Mouse (Mus musculus) embryonic facial prominence, embryonic 14.5 days (tissue): Measurements from ENCODE around the gene Dok5. TPM values are rescaled to one million over a fixed set of nuclear protein-coding genes. Genes with fewer than 3 reads are reported as not detected.
A peak's percentile ranks its signal among the peaks of the same experiment; 100 is the strongest.

Experiments used
- ATAC-seq: fragments of 200-750 bp; cut with Nextera tagmentation; 2 replicates; pipeline ENCODE4 v1.8.0; 2017; ENCODE audit warnings: low read depth, moderate number of reproducible peaks, moderate TSS enrichment
- DNase-seq: peaks from one replicate; pipeline ENCODE4 v3.0.0-alpha.2; 2015; ENCODE audit warnings: low spot score
- H3K27ac ChIP-seq: fragments of 300-500 bp; sonication (generic); replicated peaks from 2 replicates; pipeline ENCODE4 v1.5.1; 2014; ENCODE audit warnings: low read depth, mild to moderate bottlenecking, low read length, moderate library complexity
- H3K27me3 ChIP-seq: fragments of 300-500 bp; sonication (generic); replicated peaks from 2 replicates; pipeline ENCODE4 v1.6.1; 2014; ENCODE audit warnings: low read length; ENCODE audit not compliant: control insufficient read depth, insufficient read depth
- H3K36me3 ChIP-seq: fragments of 300-500 bp; sonication (generic); 2 replicates; pipeline ENCODE4 v1.6.1; 2014; ENCODE audit warnings: low read length, mixed read lengths; ENCODE audit not compliant: control insufficient read depth, insufficient read depth
- H3K4me1 ChIP-seq: fragments of 300-500 bp; sonication (generic); 2 replicates; pipeline ENCODE4 v1.6.1; 2014; ENCODE audit warnings: antibody characterized with exemption, low read length; ENCODE audit not compliant: control insufficient read depth, insufficient read depth
- H3K4me2 ChIP-seq: fragments of 300-500 bp; sonication (generic); 2 replicates; pipeline ENCODE4 v1.6.1; 2014; ENCODE audit warnings: low read depth, mild to moderate bottlenecking, low read length, moderate library complexity, mixed read lengths
- H3K4me3 ChIP-seq: fragments of 300-500 bp; sonication (generic); 2 replicates; pipeline ENCODE4 v1.5.1; 2014; ENCODE audit warnings: low read depth, mild to moderate bottlenecking, low read length
- H3K9ac ChIP-seq: fragments of 300-500 bp; sonication (generic); 2 replicates; pipeline ENCODE4 v1.6.1; 2014; ENCODE audit warnings: low read depth, mild to moderate bottlenecking, low read length, moderate library complexity, mixed read lengths
- H3K9me3 ChIP-seq: fragments of 300-500 bp; sonication (generic); 2 replicates; pipeline ENCODE4 v1.6.1; 2016; ENCODE audit warnings: low read length; ENCODE audit not compliant: control insufficient read depth
- WGBS: fragments of 180-500 bp; shearing (Covaris S2); extraction: QIAGEN DNeasy Blood & Tissue Kit; methylation state at CpG from one replicate; pipeline ENCODE4 v1.1.7; 2014; 5-methylcytosine and 5-hydroxymethylcytosine counted together
- polyA plus RNA-seq: library from polyadenylated mRNA; unstranded; fragments of >200 nt; fragmentation: Nextera tagmentation; extraction: Ambion mirVana; gene quantifications from 2 replicates; pipeline ENCODE4 v1.2.1, GENCODE M21; 2014

The Dok5 gene
- polyA plus RNA-seq, 1 experiment from 2014 or later, result 16.8 TPM

DNA sequence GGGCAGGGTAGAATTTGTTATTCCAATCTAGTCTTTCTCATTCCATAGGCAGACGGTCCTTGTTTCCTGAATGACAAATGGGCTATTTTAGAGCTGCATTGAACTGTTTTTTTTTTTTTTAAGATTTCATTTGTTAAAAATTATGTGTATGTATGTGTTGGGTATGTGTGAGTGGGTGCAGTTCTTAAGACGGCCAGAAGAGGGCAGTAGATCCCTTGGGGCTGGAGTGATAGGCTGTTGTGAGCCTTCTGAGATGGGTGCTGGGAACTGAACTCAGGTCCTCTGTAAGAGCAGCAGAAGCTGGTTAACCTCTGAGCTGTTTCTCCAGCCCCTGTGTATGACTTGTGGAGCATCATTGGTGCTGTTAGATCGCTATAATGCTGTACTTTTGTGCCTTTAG lies 63.6 kb downstream of the Dok5 start:
- no peaks in the 10 kb centered on the region; the same call in 1 of the 2 replicates for H3K36me3 ChIP-seq
- 84% methylated on average over 3 of the region's 3 CpGs for WGBS
- ATAC-seq (no peak), DNase-seq (no peak)
- H3K9me3 ChIP-seq, result peaks cover 14% of the 10 kb centered on the region; the same call in 1 of the 2 replicates
- no peaks in the 10 kb centered on the region for H3K27me3 ChIP-seq
- no peak overlapping the region for H3K4me2 ChIP-seq
- no peaks in the 10 kb centered on the region for H3K4me1 ChIP-seq
- H3K9ac ChIP-seq, result no peak overlapping the region
- no peak overlapping the region for H3K4me3 ChIP-seq
- no peak overlapping the region for H3K27ac ChIP-seq

DNA sequence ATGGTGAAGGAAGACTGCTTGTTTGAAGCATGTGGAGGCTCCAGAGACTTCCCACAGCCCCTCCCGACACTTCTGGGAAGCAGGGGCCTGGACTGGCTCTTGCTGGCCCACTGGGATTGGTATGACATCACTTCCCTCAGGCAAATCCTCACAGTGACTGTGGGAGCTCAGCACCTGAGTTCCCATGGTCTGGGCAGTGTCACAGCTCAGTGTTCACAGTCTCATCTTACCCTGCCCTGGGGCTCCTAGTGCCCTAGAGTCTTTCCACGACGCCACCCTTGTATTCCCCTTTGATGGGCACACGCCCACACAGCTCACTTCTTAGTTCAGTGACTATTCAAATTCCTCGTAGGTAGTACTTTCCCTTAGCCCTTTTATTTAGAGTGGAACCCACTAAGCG lies 71.4 kb downstream of the Dok5 start:
- Histone ChIP-seq H3K36me3 (no peaks in the 10 kb centered on the region; the same call in 1 of the 2 replicates), H3K4me1 (peaks cover 12% of the 10 kb centered on the region), H3K4me3 (no peak overlapping the region), H3K9me3 (peaks cover 16% of the 10 kb centered on the region; the same call in 1 of the 2 replicates), H3K4me2 (no peak overlapping the region), H3K9ac (no peak overlapping the region), H3K27ac (no peak overlapping the region), H3K27me3 (no peaks in the 10 kb centered on the region)
- 68% methylated on average over 6 of the region's 6 CpGs for WGBS
- DNase-seq (no peak), ATAC-seq (no peak)

DNA sequence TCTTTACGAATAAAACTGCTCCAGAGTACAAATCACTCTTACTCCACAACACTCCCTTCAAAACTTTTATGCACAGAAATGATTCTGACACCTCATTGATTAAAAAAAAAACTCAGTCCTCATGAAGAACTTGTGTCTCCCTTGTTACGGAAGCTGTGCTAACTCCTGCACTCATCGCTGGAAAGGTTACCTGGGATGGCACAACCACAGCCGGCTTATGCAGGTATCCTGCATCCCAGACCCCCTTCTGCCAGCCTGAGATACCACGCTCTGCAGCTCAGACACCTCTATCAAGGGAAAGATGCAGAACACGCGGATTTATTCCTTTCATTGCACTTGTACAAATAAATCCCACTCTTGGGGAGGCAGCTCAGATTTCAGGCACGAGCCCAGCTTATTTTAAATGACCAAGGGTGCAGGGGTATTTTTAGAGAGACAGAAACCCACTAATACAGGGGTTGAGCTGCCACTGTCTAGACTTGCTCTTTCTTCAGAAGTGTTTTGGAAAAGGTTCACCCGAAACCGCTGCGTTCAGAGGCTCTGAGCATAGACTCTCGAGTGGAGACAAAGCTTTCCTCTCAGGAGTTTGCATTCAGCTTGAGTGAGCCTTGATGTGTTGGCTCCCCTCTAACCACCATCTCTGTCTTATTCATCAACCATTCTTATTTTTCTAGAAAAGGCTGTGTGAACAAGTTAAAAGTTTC lies 76.1 kb downstream of the Dok5 start:
- Histone ChIP-seq H3K4me3 (no peak overlapping the region), H3K36me3 (no peaks in the 10 kb centered on the region), H3K27me3 (no peaks in the 10 kb centered on the region), H3K9ac (no peak overlapping the region), H3K4me1 (peaks cover 17% of the 10 kb centered on the region), H3K27ac (peak overlapping the region; percentile 44), H3K9me3 (no peaks in the 10 kb centered on the region), H3K4me2 (peak overlapping the region; percentile 15; the same call in 1 of the 2 replicates)
- DNase-seq (peak; percentile 73), ATAC-seq (peak; percentile 60; the same call in 1 of the 2 replicates)
- 44% methylated on average over 12 of the region's 12 CpGs for WGBS

DNA sequence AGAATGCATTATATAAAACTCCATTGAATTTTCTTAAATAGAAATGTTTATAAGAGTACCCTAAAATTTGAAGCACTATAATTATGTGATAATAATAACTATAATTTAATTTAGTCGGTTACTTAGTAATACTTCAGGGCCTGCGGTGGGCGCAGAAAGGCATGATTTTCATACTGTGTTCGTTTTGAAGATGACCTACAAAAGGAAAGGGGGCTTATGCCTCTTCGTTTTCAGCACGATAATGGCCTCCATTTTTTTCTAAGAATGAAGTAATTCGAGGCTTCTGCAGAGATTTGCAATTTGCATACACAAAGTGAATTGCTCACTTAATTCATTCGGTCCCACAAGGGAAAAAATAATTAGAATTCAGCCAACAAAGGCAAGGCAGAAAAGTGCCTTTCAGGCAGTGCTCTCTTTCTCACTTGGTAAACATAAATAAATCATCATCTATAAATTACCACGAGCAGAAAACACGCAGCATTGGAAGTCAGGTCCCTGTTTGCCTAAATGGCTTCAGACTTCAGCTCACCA lies 76.7 kb downstream of the Dok5 start:
- H3K9ac ChIP-seq, result no peak overlapping the region
- H3K9me3 ChIP-seq, result no peaks in the 10 kb centered on the region
- H3K4me2 ChIP-seq, result no peak overlapping the region
- DNase-seq (no peak), ATAC-seq (no peak)
- H3K27ac ChIP-seq, result no peak overlapping the region; the same call in 1 of the 2 replicates
- no peak overlapping the region for H3K4me3 ChIP-seq
- 55% methylated on average over 10 of the region's 10 CpGs for WGBS
- no peaks in the 10 kb centered on the region for H3K27me3 ChIP-seq
- peaks cover 17% of the 10 kb centered on the region for H3K4me1 ChIP-seq
- no peaks in the 10 kb centered on the region for H3K36me3 ChIP-seq

DNA sequence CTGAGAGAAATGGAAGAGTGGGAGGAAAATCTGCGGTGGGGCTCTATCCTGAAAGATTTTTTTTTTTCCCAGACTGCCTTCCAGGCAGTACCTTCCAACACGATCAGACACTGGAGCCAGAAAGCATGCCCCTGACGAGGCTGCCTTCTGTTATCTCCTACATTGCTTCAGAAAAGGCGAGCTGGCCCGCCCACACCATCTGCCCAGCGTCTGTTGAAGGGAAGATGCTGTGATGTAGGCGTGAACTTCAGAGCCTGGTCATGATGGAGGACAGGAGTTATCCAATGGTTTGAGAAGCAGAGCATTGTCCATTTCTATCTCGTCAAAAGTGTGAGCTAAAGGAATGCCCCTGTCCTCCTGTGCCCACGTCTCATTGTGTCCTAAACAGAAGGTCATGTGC lies 79.7 kb downstream of the Dok5 start:
- Histone ChIP-seq H3K4me3 (no peak overlapping the region), H3K27ac (no peak overlapping the region), H3K4me1 (peaks cover 17% of the 10 kb centered on the region), H3K9me3 (no peaks in the 10 kb centered on the region), H3K4me2 (no peak overlapping the region), H3K9ac (no peak overlapping the region), H3K36me3 (no peaks in the 10 kb centered on the region), H3K27me3 (no peaks in the 10 kb centered on the region)
- DNase-seq, result no peak
- 75% methylated on average over 9 of the region's 9 CpGs for WGBS
- ATAC-seq, result no peak

DNA sequence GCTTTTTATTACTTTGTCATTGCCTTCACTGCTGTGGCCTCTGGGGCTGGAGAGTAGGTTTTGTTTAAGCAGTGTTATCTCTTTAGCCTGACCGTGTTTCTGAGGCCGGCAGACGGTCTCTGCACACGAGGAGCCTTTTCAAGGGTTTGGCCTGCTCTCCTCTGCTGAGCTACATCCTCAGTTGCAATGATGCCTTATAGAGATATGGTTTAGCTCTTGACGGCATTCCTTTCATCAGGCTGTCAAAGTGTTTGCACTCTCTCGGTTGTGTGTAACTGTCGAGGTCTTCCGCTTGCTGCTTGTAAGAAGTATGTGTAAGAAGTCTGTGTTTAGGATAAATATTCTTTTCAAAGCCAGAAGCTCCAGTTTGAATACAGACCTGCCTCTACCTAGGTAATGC lies 84.7 kb downstream of the Dok5 start:
- Histone ChIP-seq H3K27ac (no peak overlapping the region), H3K4me3 (no peak overlapping the region), H3K27me3 (no peaks in the 10 kb centered on the region), H3K4me2 (no peak overlapping the region), H3K9ac (no peak overlapping the region), H3K4me1 (no peaks in the 10 kb centered on the region), H3K9me3 (peaks cover 14% of the 10 kb centered on the region; the same call in 1 of the 2 replicates), H3K36me3 (0 out of 2 replicates have a peak, but pooled peaks cover 7% of the 10 kb centered on the region)
- WGBS, result 64% methylated on average over 8 of the region's 8 CpGs
- ATAC-seq (no peak), DNase-seq (no peak)

DNA sequence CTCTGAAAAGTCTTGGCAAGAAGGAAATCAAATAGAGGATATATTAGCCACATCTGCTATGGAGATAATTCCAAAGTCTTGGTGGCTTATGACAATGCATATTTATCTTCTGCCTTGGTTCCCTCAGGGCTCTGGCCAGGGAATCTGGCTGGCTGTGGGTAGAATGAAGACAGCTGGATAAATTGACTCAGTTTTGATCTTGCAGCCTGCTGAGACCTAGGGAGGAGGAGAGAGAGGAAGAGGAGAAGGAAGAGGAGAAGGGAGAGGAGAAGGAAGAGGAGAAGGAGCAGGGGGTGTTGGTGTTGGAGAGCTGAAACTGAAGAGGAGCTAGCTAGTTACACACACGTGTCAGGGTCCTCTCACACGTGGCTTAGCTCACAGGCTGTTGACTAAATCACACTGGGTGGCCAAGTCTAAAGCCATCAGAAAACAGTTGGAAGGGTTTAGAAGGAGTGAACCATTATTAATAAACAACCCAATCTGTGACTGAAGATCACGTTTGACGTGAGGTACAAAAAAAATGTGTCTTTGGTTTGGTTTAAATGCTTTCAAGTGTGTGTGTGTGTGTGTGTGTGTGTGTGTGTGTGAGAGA lies 85.6 kb downstream of the Dok5 start:
- no peak overlapping the region for H3K27ac ChIP-seq
- H3K4me2 ChIP-seq, result no peak overlapping the region
- no peak overlapping the region for H3K9ac ChIP-seq
- no peaks in the 10 kb centered on the region for H3K27me3 ChIP-seq
- H3K4me1 ChIP-seq, result no peaks in the 10 kb centered on the region
- WGBS, result 55% methylated on average over 4 of the region's 4 CpGs
- 0 out of 2 replicates have a peak, but pooled peaks cover 7% of the 10 kb centered on the region for H3K36me3 ChIP-seq
- no peak for ATAC-seq
- no peak overlapping the region for H3K4me3 ChIP-seq
- no peak for DNase-seq
- peaks cover 16% of the 10 kb centered on the region; the same call in 1 of the 2 replicates for H3K9me3 ChIP-seq

DNA sequence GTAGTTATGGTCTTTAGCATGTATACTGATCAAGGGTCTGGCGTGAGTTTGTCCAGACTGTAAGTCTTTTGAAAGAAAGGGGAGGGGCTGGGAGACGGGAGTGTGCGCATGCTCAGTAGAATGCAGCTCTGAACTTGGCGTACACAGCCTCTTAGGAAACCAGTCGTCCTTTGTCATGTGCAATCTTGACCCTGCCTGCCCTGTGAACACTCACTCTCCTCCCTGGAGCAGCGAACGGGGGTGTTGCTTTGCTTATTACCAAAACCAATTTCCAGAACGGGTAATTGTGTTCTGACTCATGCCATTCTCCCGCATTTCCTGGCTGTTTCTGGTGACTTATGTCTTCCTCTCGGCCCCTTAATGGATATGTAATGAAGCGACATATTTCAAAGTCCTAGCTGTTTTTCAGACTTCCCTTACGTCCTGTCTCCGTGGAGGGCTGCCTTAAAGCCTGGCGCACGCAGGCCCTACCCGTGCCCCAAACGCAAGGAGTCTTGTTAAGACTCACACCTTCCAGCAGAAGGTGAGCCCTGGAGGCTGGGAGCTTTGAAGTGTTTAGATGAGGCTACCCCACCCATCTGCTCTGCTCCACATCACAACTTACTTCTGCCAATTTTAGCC lies 95.3 kb downstream of the Dok5 start:
- WGBS, result 67% methylated on average over 17 of the region's 17 CpGs
- DNase-seq (no peak), ATAC-seq (no peak)
- Histone ChIP-seq H3K27me3 (no peaks in the 10 kb centered on the region), H3K27ac (no peak overlapping the region), H3K4me3 (no peak overlapping the region), H3K36me3 (no peaks in the 10 kb centered on the region), H3K4me1 (no peaks in the 10 kb centered on the region), H3K4me2 (0 out of 2 replicates have a peak overlapping the region, but pooled peaks have one; percentile 18), H3K9ac (no peak overlapping the region), H3K9me3 (no peaks in the 10 kb centered on the region)
